Mouse (Mus musculus) gastrocnemius, postnatal 25 days (tissue): ENCODE data around the gene Hsd11b1. TPM values are rescaled to one million over a fixed set of nuclear protein-coding genes. Genes with fewer than 3 reads are reported as not detected.

ENCODE experiments used
- DNase-seq: peaks from one replicate; pipeline ENCODE4 v3.0.0; 2022
- total RNA-seq, 2 experiments: library from RNA; stranded (reverse); gene quantifications; 1 replicate in 1 of 2; 2 replicates in 1 of 2; pipeline ENCODE4 v1.2.3; 2021

The Hsd11b1 gene
- total RNA-seq, 2 experiments from 2014 or later = 6.3 to 7.9 TPM

GRCm38 (mm10) chr1:193200640-193201382 lies 63.1 kb downstream of the Hsd11b1 start:
- no peak for DNase-seq

GRCm38 (mm10) chr1:193198312-193198711 lies 65.6 kb downstream of the Hsd11b1 start:
- no peak for DNase-seq

GRCm38 (mm10) chr1:193197494-193198205 lies 66.2 kb downstream of the Hsd11b1 start:
- DNase-seq = peak; percentile 46

GRCm38 (mm10) chr1:193195169-193195810 lies 68.6 kb downstream of the Hsd11b1 start:
- no peak for DNase-seq

- DNase-seq = no peak
These were observed 69.3 kb downstream of the Hsd11b1 start for GRCm38 (mm10) chr1:193194416-193195140.

GRCm38 (mm10) chr1:193191675-193192283 lies 72.1 kb downstream of the Hsd11b1 start:
- no peak for DNase-seq

- no peak for DNase-seq
These were observed 74.1 kb downstream of the Hsd11b1 start for GRCm38 (mm10) chr1:193189771-193190170.

- peak; percentile 78 for DNase-seq
These were observed 74.7 kb downstream of the Hsd11b1 start for GRCm38 (mm10) chr1:193189151-193189621.

- no peak for DNase-seq
These were observed 75.6 kb downstream of the Hsd11b1 start for GRCm38 (mm10) chr1:193188257-193188656.

GRCm38 (mm10) chr1:193181104-193181503 lies 82.8 kb downstream of the Hsd11b1 start:
- DNase-seq = no peak

GRCm38 (mm10) chr1:193174143-193174733 lies 89.6 kb downstream of the Hsd11b1 start:
- DNase-seq = no peak

GRCm38 (mm10) chr1:193173810-193174129 lies 90.1 kb downstream of the Hsd11b1 start:
- no peak for DNase-seq

- peak; percentile 95 for DNase-seq
These were observed 90.7 kb downstream of the Hsd11b1 start for GRCm38 (mm10) chr1:193172991-193173809.

Other genes with a start within 250 kb of the Hsd11b1 start
- gene Syt14, start 228.3 kb downstream of the Hsd11b1 start, total RNA-seq = under 1 TPM; 0.08 to 0.20 TPM
- 10 to 100 TPM in 1 of 2 experiments, 1 to 10 TPM in 1; 6.2 to 10.0 TPM for gene Diexf, start 133.8 kb downstream of the Hsd11b1 start, total RNA-seq
- 1 to 10 TPM; 1.2 to 1.3 TPM for gene Irf6, start 111.0 kb downstream of the Hsd11b1 start, total RNA-seq
- gene A130010J15Rik, start 96.0 kb downstream of the Hsd11b1 start, total RNA-seq = 1 to 10 TPM; 2.3 to 3.1 TPM
- 1 to 10 TPM; 2.1 to 3.3 TPM for gene Traf3ip3, start 62.4 kb downstream of the Hsd11b1 start, total RNA-seq
- gene Lamb3, start 56.4 kb downstream of the Hsd11b1 start, total RNA-seq = 1 to 10 TPM; 2.0 to 2.7 TPM
- 10 to 100 TPM; 14.8 to 47.8 TPM for gene G0s2, start 9.1 kb upstream of the Hsd11b1 start, total RNA-seq
- gene Camk1g, start 106.2 kb upstream of the Hsd11b1 start, total RNA-seq = under 1 TPM in 1 of 2 experiments, not detected in 1; 0.18 TPM